17 mouse cellular contexts compared by ENCODE assay signal in the genomic region with DNA sequence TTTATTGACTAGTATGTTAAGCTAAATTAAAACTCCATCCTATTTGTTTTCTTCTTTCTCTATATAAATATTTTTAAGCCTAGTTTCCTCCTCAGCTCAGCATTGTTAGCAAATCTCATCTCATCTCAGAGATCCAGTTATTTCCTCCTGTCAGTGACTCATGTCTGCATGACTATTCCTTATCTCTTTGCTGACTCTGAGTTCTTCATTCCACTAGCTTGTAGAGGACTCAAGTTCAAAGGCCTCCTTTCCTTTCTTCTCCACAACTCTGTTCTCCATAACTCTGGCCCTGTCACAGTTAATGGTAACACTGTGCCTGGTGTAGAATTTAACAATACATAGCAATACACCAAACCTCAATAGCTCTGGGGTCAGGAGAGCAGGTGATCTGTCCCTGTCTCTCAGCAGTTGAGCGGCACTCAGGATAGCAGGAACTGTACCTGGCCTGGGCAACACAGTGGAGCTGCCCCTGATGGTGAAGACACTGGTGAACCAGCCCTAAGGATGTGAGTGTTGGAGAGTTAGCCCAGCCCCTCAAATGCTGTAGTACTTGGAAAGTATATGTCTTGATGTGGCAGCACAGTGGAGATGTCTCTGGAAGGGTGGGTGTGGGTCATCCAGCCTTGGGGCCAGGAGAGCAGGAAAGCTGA.
"Had no signal": no experiment of that assay in that cellular context is flagged by ENCODE, and none has a peak within 500 bp of the region (broad histone marks: within the 10 kb centered on the region; RNA-seq: fewer than 3 reads in every experiment).

No protein-coding gene starts in this region.

- H3K27ac ChIP-seq: limb, embryonic 13.5 days; liver, embryonic 12.5 days; liver, embryonic 15.5 days; lung, embryonic 15.5 days; midbrain, embryonic 12.5 days; midbrain, embryonic 15.5 days; neural tube, embryonic 13.5 days had no signal

- H3K4me3 ChIP-seq: limb, embryonic 13.5 days; liver, embryonic 12.5 days; liver, embryonic 15.5 days; lung, embryonic 15.5 days; midbrain, embryonic 12.5 days; midbrain, embryonic 15.5 days; neural tube, embryonic 13.5 days had no signal

- H3K9me3 ChIP-seq: limb, embryonic 13.5 days; liver, embryonic 12.5 days; liver, embryonic 15.5 days; lung, embryonic 15.5 days; midbrain, embryonic 12.5 days; midbrain, embryonic 15.5 days; neural tube, embryonic 13.5 days had no signal

- ATAC-seq: liver, embryonic 12.5 days; midbrain, embryonic 15.5 days had no signal

- H3K4me1 ChIP-seq: limb, embryonic 13.5 days; liver, embryonic 12.5 days; liver, embryonic 15.5 days; lung, embryonic 15.5 days; midbrain, embryonic 12.5 days; midbrain, embryonic 15.5 days; neural tube, embryonic 13.5 days had no signal

- H3K27me3 ChIP-seq: limb, embryonic 13.5 days; liver, embryonic 12.5 days; liver, embryonic 15.5 days; lung, embryonic 15.5 days; midbrain, embryonic 12.5 days; midbrain, embryonic 15.5 days; neural tube, embryonic 13.5 days had no signal

- H3K9ac ChIP-seq: limb, embryonic 13.5 days; liver, embryonic 12.5 days; liver, embryonic 15.5 days; lung, embryonic 15.5 days; midbrain, embryonic 12.5 days; midbrain, embryonic 15.5 days; neural tube, embryonic 13.5 days had no signal

- H3K4me2 ChIP-seq: limb, embryonic 13.5 days; liver, embryonic 12.5 days; liver, embryonic 15.5 days; lung, embryonic 15.5 days; midbrain, embryonic 12.5 days; midbrain, embryonic 15.5 days; neural tube, embryonic 13.5 days had no signal

- DNase-seq: kidney, adult 9 months; kidney, postnatal 14 days; kidney, postnatal 4 days; liver; lung, adult 18-20 months; lung, postnatal 10 days; lung, postnatal 36 days; right cerebral cortex, postnatal 25 days; thymus, adult 18-20 months; thymus, postnatal 36 days had no signal

- H3K36me3 ChIP-seq: limb, embryonic 13.5 days; liver, embryonic 12.5 days; liver, embryonic 15.5 days; lung, embryonic 15.5 days; midbrain, embryonic 12.5 days; midbrain, embryonic 15.5 days; neural tube, embryonic 13.5 days had no signal
